Mouse (Mus musculus): ENCODE measurements around the gene Rnf222.

- TF ChIP-seq POLR2A (IDR thresholded peaks at IDR 0.05; ENCODE audit: control insufficient read depth, low read depth, low read length) (no peak), CTCF (IDR thresholded peaks at IDR 0.05; ENCODE audit: control insufficient read depth, insufficient read depth, insufficient replicate concordance, low read depth, low read length) (no peak)
These were observed 12.4 kb downstream of the Rnf222 start for GRCm38 (mm10) chr11:68900519-68901350.
